Mouse (Mus musculus) heart, adult 8-10 months (tissue): ENCODE measurements around the gene Plcg2. TPM values are rescaled to one million over a fixed set of nuclear protein-coding genes. Genes with fewer than 3 reads are reported as not detected.
A peak's percentile ranks its signal among the peaks of the same experiment; 100 is the strongest.

Experiments
- DNase-seq: peaks from one replicate; pipeline ENCODE4 v3.0.0; 2022; ENCODE audit warnings: low spot score
- total RNA-seq, 4 experiments: library from RNA; stranded (reverse); gene quantifications; 2 replicates each; pipeline ENCODE4 v1.2.4; 2022

Gene Plcg2
- total RNA-seq = 10 to 100 TPM in 1 of 4 experiments, 1 to 10 TPM in 3; 5.3 to 10.4 (median 7.5) TPM

GRCm38 (mm10) chr8:117498179-117498914 is at the start of gene Plcg2:
Gene Plcg2 (plus strand): TSS chr8:117498291.
- peak; percentile 21 for DNase-seq

DNA sequence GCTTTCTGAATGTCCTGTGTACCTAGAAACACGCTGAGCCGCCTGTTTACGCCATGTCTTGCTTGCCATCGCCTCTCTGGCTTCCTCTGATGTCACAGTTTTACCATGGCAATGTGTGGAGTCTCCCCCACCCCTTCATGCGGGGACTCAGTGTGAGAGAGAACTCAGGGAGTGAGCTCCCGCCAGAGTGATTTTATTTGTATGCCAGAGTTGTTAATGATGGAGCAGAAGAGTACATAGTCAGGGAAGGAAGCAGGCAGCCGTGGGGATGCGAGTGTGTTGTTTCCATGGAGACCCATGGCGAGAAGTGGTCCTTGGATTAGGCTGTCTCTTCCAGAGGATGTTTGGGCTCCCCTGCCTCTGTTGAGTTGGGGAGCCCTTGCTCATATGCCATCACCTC is 47.0 kb upstream of the Plcg2 start:
- no peak for DNase-seq

- no peak for DNase-seq
Measured at GRCm38 (mm10) chr8:117453974-117454373, 44.1 kb upstream of the Plcg2 start.

DNA sequence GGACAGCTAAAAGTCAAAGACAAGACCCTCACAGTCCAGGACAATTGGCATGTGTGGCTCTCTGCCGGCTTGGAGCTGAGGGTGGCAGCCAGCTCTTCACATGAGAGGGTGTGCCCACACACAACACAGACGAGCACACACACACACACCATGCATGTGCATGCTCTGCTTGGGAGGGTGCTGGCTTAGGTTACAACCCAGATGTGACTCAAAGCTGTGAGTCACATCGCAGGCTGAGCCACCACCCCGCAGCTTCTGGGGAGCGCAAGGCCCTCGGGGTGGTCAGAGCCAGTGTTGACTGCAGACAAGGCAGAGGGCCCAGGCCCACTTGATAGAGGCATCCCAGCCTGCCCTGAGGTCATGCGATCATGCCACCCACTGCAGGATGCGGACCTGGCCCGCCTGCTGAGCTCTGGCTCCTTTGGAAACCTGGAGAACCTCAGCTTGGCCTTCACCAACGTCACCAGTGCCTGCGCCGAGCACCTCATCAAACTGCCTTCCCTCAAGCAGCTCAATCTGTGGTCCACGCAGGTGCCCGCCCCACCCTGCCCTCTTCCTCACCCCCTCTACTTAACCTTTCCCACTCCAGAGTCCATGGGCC is 43.5 kb upstream of the Plcg2 start:
- DNase-seq = no peak

GRCm38 (mm10) chr8:117455701-117456100 is 42.4 kb upstream of the Plcg2 start:
- no peak for DNase-seq

- DNase-seq = no peak
Measured at GRCm38 (mm10) chr8:117458440-117458839, 39.7 kb upstream of the Plcg2 start.

- DNase-seq = no peak
Measured at GRCm38 (mm10) chr8:117462701-117463284, 35.3 kb upstream of the Plcg2 start.

DNA sequence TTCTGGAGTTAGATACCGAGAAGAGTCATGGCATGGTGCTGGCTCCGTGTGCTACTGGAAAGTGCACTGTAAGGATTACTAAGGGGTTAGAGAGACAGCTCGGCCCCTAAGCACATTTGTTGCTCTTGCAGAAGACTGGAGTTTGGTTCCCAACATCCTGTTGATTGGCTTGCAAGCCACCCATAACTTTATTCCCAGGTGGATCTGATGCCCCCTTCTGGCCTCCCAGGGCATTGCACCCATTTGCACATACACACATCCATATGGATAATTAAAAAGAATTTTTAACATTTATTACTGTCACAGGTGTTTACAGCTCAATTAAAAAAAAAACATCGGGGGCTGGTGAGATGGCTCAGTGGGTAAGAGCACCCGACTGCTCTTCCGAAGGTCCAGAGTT is 33.6 kb upstream of the Plcg2 start:
- no peak for DNase-seq

DNA sequence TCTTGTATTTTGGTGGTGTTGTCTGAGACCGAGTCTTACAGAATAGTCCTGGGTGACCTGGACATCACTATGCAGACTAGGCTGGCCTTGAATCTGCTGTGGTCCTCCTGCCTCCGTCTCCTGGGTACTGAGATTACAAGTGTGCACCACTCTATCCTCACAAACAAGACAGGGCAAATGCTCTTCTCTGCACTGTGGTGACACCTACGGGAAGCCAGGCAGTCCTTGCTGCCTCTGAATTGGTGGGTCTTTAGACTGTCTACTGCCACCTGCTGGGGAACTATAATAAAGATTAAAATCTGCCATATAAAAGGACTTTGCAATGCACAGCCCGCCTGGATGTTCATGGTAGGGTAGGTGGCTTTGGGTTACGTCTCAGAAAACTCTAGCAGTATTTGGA is 32.8 kb upstream of the Plcg2 start:
- peak; percentile 73 for DNase-seq

- no peak for DNase-seq
Measured at GRCm38 (mm10) chr8:117467466-117467865, 30.6 kb upstream of the Plcg2 start.

GRCm38 (mm10) chr8:117469431-117470341 is 28.4 kb upstream of the Plcg2 start:
- DNase-seq = no peak

DNA sequence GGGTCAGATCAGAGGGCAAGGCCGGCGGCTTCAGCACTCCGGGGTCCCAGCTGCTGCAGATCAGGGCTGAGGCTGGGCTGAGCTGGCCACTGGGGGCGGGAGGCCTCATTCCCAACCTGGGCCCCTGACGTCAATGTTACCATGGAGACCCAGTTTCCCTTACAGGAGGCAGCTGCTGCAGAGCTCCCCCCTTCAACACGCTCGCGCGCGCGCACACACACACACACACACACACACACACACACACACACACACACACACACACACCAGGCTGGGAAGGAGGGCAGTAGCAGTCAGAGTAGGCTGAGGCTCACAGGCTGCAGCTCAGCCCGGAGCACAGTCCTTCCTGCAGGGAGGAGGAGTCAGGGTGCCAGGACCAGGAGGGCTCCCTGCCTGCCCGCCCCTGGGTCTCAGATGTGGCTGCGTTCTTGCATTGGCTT is 27.7 kb upstream of the Plcg2 start:
- peak; percentile 49 for DNase-seq

DNA sequence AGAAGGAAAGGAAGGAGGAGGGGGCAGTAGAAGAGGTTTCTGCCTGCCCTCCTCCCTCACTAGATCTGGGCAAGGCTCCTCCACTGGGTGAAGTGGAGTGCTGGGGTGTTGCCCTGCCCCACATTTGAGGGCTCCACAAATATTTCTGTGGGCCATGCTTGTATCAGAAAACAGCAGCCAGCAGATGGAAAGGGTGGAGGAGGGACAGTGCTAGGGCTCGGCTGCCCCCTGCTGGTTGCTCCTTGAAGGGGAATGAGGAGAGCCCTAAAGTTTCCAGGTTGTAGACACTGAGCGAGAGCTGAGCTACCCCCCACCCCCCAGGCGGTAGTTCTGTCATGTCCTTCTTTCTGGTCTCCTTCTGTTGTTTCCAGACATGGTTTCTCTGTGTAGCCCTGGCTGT is 26.9 kb upstream of the Plcg2 start:
- peak; percentile 51 for DNase-seq

- no peak for DNase-seq
Measured at GRCm38 (mm10) chr8:117471655-117472054, 26.4 kb upstream of the Plcg2 start.

GRCm38 (mm10) chr8:117472332-117472731 is 25.8 kb upstream of the Plcg2 start:
- DNase-seq = no peak

- DNase-seq = peak; percentile 90
Measured at GRCm38 (mm10) chr8:117474944-117475343, 23.1 kb upstream of the Plcg2 start.

- no peak for DNase-seq
Measured at GRCm38 (mm10) chr8:117475819-117476218, 22.3 kb upstream of the Plcg2 start.

- DNase-seq = no peak
Measured at GRCm38 (mm10) chr8:117478082-117478481, 20.0 kb upstream of the Plcg2 start.

DNA sequence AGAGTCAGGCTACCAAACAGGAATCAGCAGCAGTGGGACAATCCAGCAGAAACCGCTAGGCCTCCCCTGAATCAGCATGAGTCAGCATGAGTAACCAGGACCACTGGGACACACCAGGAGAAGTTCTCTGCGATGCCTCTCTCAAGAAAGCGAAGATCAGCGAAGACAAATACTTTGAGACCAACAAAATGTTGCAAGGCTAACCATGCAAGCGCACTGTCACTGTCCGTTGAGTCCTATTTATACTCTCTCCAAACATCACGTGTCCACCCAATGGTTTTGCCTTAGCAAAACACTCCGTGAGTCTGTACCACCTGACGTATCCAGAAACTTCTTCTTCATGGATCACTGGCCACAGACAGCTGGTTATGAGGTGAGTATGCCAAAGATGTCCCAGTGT is 18.1 kb upstream of the Plcg2 start:
- DNase-seq = no peak

DNA sequence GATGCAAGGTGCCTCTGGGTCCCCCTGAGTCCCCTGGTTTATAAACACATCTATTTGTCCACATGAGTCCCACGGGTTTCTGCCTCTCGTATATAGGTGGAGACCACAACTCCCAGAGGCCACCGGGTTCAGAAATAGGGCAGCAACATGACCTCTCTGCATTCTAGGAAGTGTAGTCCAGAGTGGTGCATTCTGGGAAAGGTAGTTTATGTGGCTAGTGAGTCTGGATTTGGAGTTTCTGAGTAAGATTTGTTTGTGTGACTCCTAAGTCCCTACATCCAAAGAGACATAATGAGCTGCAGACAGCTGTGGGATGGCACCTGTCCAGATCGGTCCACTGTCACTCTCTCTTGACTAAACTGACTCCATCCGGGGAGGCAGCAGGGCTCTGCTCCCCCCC is 17.6 kb upstream of the Plcg2 start:
- no peak for DNase-seq

DNA sequence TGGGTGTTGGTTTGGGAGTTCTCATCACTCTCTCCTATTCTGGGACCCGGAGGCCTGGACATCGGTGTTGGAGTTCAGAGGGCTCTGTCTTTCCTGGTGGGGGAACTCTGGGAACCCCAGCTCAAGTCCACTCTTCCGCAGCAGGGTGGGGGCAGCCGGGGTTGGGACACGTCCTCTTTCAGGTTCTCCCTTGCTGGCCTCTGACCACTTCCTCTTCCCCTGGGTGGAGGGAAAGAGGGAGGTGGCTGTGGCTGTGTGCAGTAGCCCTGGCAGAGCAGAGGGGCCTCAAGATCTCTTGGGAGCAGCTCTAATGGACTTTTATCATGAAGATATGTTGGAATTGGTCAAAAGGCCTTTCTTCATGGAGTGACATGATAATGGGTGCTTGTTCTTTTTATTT is 16.3 kb upstream of the Plcg2 start:
- no peak for DNase-seq

DNA sequence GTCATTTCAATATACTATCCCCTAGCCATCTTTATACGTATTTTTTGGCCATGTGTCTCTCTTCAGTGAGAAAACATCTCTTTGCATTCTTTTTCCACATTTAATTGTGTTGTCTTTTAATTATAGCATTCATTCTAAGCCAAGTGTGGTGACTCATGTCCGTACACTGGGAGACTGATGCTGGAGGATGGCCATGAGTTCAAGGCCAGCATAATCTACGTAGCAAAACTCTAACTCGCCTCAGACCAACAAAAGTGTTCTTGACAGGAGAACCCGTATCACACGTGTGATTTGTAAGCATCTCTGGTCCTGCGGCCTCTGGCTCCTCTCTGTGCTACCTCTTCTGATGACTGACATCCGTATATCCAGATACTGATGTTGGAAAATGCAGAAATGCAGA is 13.4 kb upstream of the Plcg2 start:
- DNase-seq = no peak
